In the genomic region with DNA sequence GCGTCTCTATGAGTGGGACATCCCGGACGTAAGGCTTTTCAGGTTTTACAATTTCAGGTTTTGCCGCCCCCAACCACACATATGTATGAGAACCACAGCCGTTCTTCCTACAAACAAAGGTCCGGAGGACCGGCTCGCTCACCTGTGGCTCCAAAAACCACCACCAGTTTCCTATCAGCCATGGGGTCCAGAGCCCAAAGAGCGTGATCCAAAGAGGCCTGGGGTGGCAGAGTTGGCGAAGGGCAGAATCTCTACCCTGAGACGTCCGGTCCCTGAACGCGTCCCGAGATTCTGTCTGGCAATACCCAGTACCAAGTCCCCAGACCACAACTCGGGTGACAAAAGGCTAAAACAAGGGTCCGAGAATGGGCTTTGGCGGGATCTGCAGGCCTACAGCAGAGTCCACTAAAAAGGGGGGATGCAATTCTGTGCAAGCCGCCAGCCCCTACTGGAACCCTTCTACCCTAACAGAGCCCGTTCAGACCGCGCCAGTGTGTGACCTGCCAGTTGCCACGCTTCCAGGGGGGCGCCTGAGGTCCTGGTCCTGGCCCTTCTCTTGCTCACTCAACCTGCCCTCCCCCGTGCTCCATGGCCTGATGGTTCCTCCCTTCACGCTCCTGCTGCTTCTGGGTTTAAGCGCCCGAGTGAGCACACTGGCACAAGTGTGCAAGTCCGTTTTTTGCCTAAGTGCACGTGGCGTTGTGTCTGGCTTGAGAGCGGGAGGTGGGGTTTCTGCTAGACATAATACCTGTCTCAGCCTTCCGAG, we compare ENCODE assay signal across 8 mouse cellular contexts. TPM values are rescaled to one million over a fixed set of nuclear protein-coding genes. Genes with fewer than 3 reads are reported as not detected.
DNase-seq lines count a peak whose midpoint lies in the region; ATAC-seq and TF ChIP-seq lines count a peak whose summit lies in the region.

A gene (minus strand): TSS at position 604 of the 766 bp plus-strand sequence.

- H3K9ac ChIP-seq in MEL (ENCODE audit: control insufficient read depth, low read depth, low read length, poor library complexity, severe bottlenecking), result peak within 1 kb of the TSS; percentile 94
- peak within 1 kb of the TSS; percentile 73 for H3K9ac ChIP-seq in forebrain, embryonic 16.5 days (replicated peaks; ENCODE audit: low read depth, low read length)
- peak within 1 kb of the TSS; percentile 82 for H3K9ac ChIP-seq in lung, embryonic 16.5 days (ENCODE audit: low read length)

- DNase-seq in MEL (ENCODE audit: low read depth, low spot score), result peak; percentile 93
- peak; percentile 74 for DNase-seq in cerebellum, adult 11 months
- DNase-seq in layer of hippocampus, adult 9-10 months (ENCODE audit: low spot score), result peak; percentile 36
- peak; percentile 50 for DNase-seq in ovary, postnatal 10 days (ENCODE audit: low spot score)
- peak; percentile 64 for DNase-seq in thymus, postnatal 0 days (ENCODE audit: low spot score)

- no peaks in the 10 kb centered on the region for H3K9me3 ChIP-seq in MEL (replicated peaks; ENCODE audit: insufficient read depth, low read length)
- no peaks in the 10 kb centered on the region for H3K9me3 ChIP-seq in forebrain, embryonic 16.5 days (ENCODE audit: control insufficient read depth, low read length)
- no peaks in the 10 kb centered on the region for H3K9me3 ChIP-seq in lung, embryonic 16.5 days (ENCODE audit: control insufficient read depth, low read length)

- 15% methylated on average over 33 of the region's 33 CpGs for WGBS in forebrain, embryonic 16.5 days
- 14% methylated on average over 33 of the region's 33 CpGs for whole genome bisulfite sequencing in lung, embryonic 16.5 days

- H3K36me3 ChIP-seq in MEL (ENCODE audit: control insufficient read depth in 1 of 2, insufficient read depth in 2 of 2, low read length in 2 of 2), result peaks cover 0 to 19% of the 10 kb centered on the region in 2 experiments; a peak in 2 of 4 replicates
- H3K36me3 ChIP-seq in forebrain, embryonic 16.5 days (ENCODE audit: control insufficient read depth, insufficient read depth), result peaks cover 4% of the 10 kb centered on the region; the same call in 1 of the 2 replicates
- H3K36me3 ChIP-seq in lung, embryonic 16.5 days (ENCODE audit: control insufficient read depth, insufficient read depth, low read length), result peaks cover 10% of the 10 kb centered on the region

- no peaks in the 10 kb centered on the region for H3K27me3 ChIP-seq in MEL (ENCODE audit: control insufficient read depth in 1 of 2, insufficient read depth in 2 of 2, low read length in 2 of 2)
- no peaks in the 10 kb centered on the region for H3K27me3 ChIP-seq in forebrain, embryonic 16.5 days (replicated peaks; ENCODE audit: control insufficient read depth, insufficient read depth, low read length)
- H3K27me3 ChIP-seq in lung, embryonic 16.5 days (ENCODE audit: control insufficient read depth, insufficient read depth, low read depth, low read length), result no peaks in the 10 kb centered on the region

- TF ChIP-seq CTCF in MEL (IDR thresholded peaks at IDR 0.05 in 2 of 3, conservative IDR thresholded peaks at IDR 0.05 in 1 of 3; ENCODE audit: control insufficient read depth in 1 of 3, insufficient read depth in 1 of 3, low read depth in 2 of 3, low read length in 3 of 3, poor library complexity in 1 of 3, severe bottlenecking in 1 of 3), result no peak

- TF ChIP-seq RAD21 in MEL (IDR thresholded peaks at IDR 0.05; ENCODE audit: low read depth, low read length), result no peak

- peaks cover 6 to 18% of the 10 kb centered on the region in 2 experiments; a peak in 3 of 4 replicates for H3K4me1 ChIP-seq in MEL (ENCODE audit: control insufficient read depth in 1 of 2, insufficient read depth in 2 of 2, low read length in 2 of 2)
- H3K4me1 ChIP-seq in forebrain, embryonic 16.5 days (replicated peaks; ENCODE audit: control insufficient read depth, insufficient read depth, low read length), result peaks cover 7% of the 10 kb centered on the region
- H3K4me1 ChIP-seq in lung, embryonic 16.5 days (replicated peaks; ENCODE audit: control insufficient read depth, insufficient read depth, low read length), result peaks cover 9% of the 10 kb centered on the region

- H3K27ac ChIP-seq in MEL (ENCODE audit: control insufficient read depth, low read depth, low read length), result peak within 1 kb of the TSS; percentile 71
- peak within 1 kb of the TSS; percentile 80 for H3K27ac ChIP-seq in forebrain, embryonic 16.5 days (ENCODE audit: low read length)
- H3K27ac ChIP-seq in lung, embryonic 16.5 days (ENCODE audit: low read length), result peak within 1 kb of the TSS; percentile 63

- H3K4me2 ChIP-seq in forebrain, embryonic 16.5 days (ENCODE audit: low read length), result peak within 1 kb of the TSS; percentile 71
- peak within 1 kb of the TSS; percentile 56 for H3K4me2 ChIP-seq in lung, embryonic 16.5 days (ENCODE audit: low read depth, low read length)

- TF ChIP-seq EP300 in MEL (IDR thresholded peaks at IDR 0.05; ENCODE audit: low read depth in 1 of 2, low read length in 2 of 2), result no peak

- TF ChIP-seq POLR2A in MEL (IDR thresholded peaks at IDR 0.05; ENCODE audit: control insufficient read depth in 1 of 2, insufficient read depth in 1 of 2, low read depth in 1 of 2, low read length in 2 of 2, poor library complexity in 1 of 2), result peak; percentile 67 to 95

- H3K79me2 ChIP-seq in MEL (ENCODE audit: control insufficient read depth, insufficient read depth, low read length, poor library complexity), result peaks cover 16% of the 10 kb centered on the region

- H3K4me3 ChIP-seq in MEL (ENCODE audit: control insufficient read depth in 1 of 2, insufficient read depth in 1 of 2, low read depth in 2 of 2, low read length in 2 of 2), result peak within 1 kb of the TSS; percentile 65 to 93
- peak within 1 kb of the TSS; percentile 59 for H3K4me3 ChIP-seq in forebrain, embryonic 16.5 days (replicated peaks; ENCODE audit: low read length)
- peak within 1 kb of the TSS; percentile 71 for H3K4me3 ChIP-seq in lung, embryonic 16.5 days (ENCODE audit: low read length)

- ATAC-seq in forebrain, embryonic 16.5 days, result peak; percentile 88
- ATAC-seq in hematopoietic stem cell, adult 5-6 weeks (replicated peaks in 1 of 2; ENCODE audit: insufficient read depth in 1 of 2, low FRiP score in 2 of 2, low TSS enrichment in 1 of 2, low read depth in 1 of 2, poor library complexity in 2 of 2, severe bottlenecking in 2 of 2), result peak; percentile 74 to 92
- peak; percentile 89 for ATAC-seq in lung, embryonic 16.5 days (ENCODE audit: low read depth)

TF ChIP-seq in MEL, 35 proteins besides CTCF, POLR2A, EP300 and RAD21 (continues in another document):
- TF ChIP-seq MAX (IDR thresholded peaks at IDR 0.05; ENCODE audit: low read length) (peak; percentile 95), SMC3 (IDR thresholded peaks at IDR 0.05; ENCODE audit: low read depth, low read length) (no peak), JUND (IDR thresholded peaks at IDR 0.05; ENCODE audit: low read depth, low read length) (no peak), CHD2 (IDR thresholded peaks at IDR 0.05; ENCODE audit: low read length) (no peak), BHLHE40 (IDR thresholded peaks at IDR 0.05; ENCODE audit: borderline replicate concordance, low read depth, low read length) (peak; percentile 39; the same call in 1 of the 2 replicates), ELF1 (IDR thresholded peaks at IDR 0.05; ENCODE audit: low read depth, low read length) (no peak), UBTF (IDR thresholded peaks at IDR 0.05; ENCODE audit: borderline replicate concordance, insufficient read depth, low read depth, low read length) (no peak), NRF1 (IDR thresholded peaks at IDR 0.05; ENCODE audit: insufficient read depth, low read depth, low read length, poor library complexity, severe bottlenecking) (no peak), POLR2AphosphoS2 (IDR thresholded peaks at IDR 0.05; ENCODE audit: low read length) (peak; percentile 84), SIN3A (IDR thresholded peaks at IDR 0.05; ENCODE audit: low read length) (peak; percentile 95), HCFC1 (IDR thresholded peaks at IDR 0.05; ENCODE audit: low read depth, low read length) (peak; percentile 59; the same call in 1 of the 2 replicates), MAFK (IDR thresholded peaks at IDR 0.05; ENCODE audit: borderline replicate concordance, low read depth, low read length) (no peak), USF1 (IDR thresholded peaks at IDR 0.05; ENCODE audit: low read depth, low read length) (no peak; the same call in 1 of the 2 replicates), KAT2A (conservative IDR thresholded peaks at IDR 0.05; ENCODE audit: low read depth, low read length) (no peak), TCF12 (IDR thresholded peaks at IDR 0.05; ENCODE audit: low read depth, low read length) (peak; percentile 38; the same call in 1 of the 2 replicates), MYB (IDR thresholded peaks at IDR 0.05; ENCODE audit: low read depth, low read length) (no peak), POLR2AphosphoS5 (IDR thresholded peaks at IDR 0.05; ENCODE audit: borderline replicate concordance, low read depth, low read length) (peak; percentile 31; the same call in 1 of the 2 replicates), TAL1 (IDR thresholded peaks at IDR 0.05; ENCODE audit: low read length) (no peak), MAZ (IDR thresholded peaks at IDR 0.05; ENCODE audit: low read depth, low read length) (no peak), MYC (IDR thresholded peaks at IDR 0.05; ENCODE audit: low read depth, low read length) (peak; percentile 97), CHD1 (IDR thresholded peaks at IDR 0.05; ENCODE audit: low read depth, low read length) (peak; percentile 99), ZMIZ1 (IDR thresholded peaks at IDR 0.05; ENCODE audit: low read depth, low read length) (peak; percentile 72; the same call in 1 of the 2 replicates), ETS1 (IDR thresholded peaks at IDR 0.05; ENCODE audit: low read depth, low read length) (peak; percentile 52; the same call in 1 of the 2 replicates), MXI1 (IDR thresholded peaks at IDR 0.05; ENCODE audit: low read depth, low read length) (peak; percentile 98), USF2 (IDR thresholded peaks at IDR 0.05; ENCODE audit: borderline replicate concordance in 1 of 2, insufficient read depth in 1 of 2, low read depth in 1 of 2, low read length in 2 of 2) (no peak), ZC3H11A (IDR thresholded peaks at IDR 0.05; ENCODE audit: low read depth, low read length) (no peak), GABPA (IDR thresholded peaks at IDR 0.05; ENCODE audit: low read depth, low read length) (no peak)

RNA-seq across cellular contexts. Expression of the gene that starts here (rescaled TPM):
- total RNA-seq in MEL (2012; rRNA removed), result 50.6 and 60.4 TPM in 2 replicates
- polyA plus RNA-seq in MEL (2012; ENCODE audit: insufficient read depth in 1 of 2, insufficient read length in 2 of 2, low read depth in 1 of 2, low replicate concordance in 2 of 2, missing spikeins in 1 of 2), result 10 to 100 TPM in 1 of 2 experiments, not detected in 1; 54.6 TPM
- polyA plus RNA-seq in forebrain, embryonic 16.5 days (2015; fragmentation: Nextera tagmentation; extraction: Ambion mirVana), result 88.8 and 94.4 TPM in 2 replicates
- 56.7 and 84.0 TPM in 2 replicates for total RNA-seq in hematopoietic stem cell, adult 5-6 weeks (2017)
- 60.6 and 62.5 TPM in 2 replicates for polyA plus RNA-seq in lung, embryonic 16.5 days (2015; fragmentation: Nextera tagmentation; extraction: Ambion mirVana)
- polyA plus RNA-seq in thymus, postnatal 0 days (2015; fragmentation: Nextera tagmentation; extraction: Ambion mirVana), result 40.4 and 43.0 TPM in 2 replicates

Comparison
In these comparisons a context has a peak if more than half of its experiments do, and no peak if none do; other contexts are left out.
1. Peak in every context shown above with its lines: DNase-seq, ATAC-seq, H3K4me3 ChIP-seq and H3K27ac ChIP-seq.
2. DNase-seq: peak in every context shown above with its lines; median percentile 93 in MEL; 74 in cerebellum, adult 11 months; 64 in thymus, postnatal 0 days; 50 in ovary, postnatal 10 days; 36 in layer of hippocampus, adult 9-10 months.